Mouse (Mus musculus) cortical plate, adult 2 months (tissue): Measurements from ENCODE around the gene Cwc27. TPM values are rescaled to one million over a fixed set of nuclear protein-coding genes. Genes with fewer than 3 reads are reported as not detected.

Source experiments
- H3K27ac ChIP-seq: fragments of 200-500 bp; 2 replicates; pipeline ENCODE4 v1.5.1; 2012; ENCODE audit warnings: low read length, control low read depth, inconsistent platforms; ENCODE audit not compliant: insufficient read depth
- H3K4me1 ChIP-seq: fragments of 200-500 bp; 2 replicates; pipeline ENCODE4 v1.6.1; 2011; ENCODE audit warnings: low read length; ENCODE audit not compliant: control insufficient read depth, insufficient read depth
- H3K4me3 ChIP-seq: fragments of 200-500 bp; 2 replicates; pipeline ENCODE4 v1.5.1; 2011; ENCODE audit warnings: mild to moderate bottlenecking, low read length, control low read depth; ENCODE audit not compliant: insufficient read depth
- CTCF ChIP-seq: fragments of 200-500 bp; IDR thresholded peaks from 2 replicates; pipeline ENCODE4 v1.5.1; 2011; ENCODE audit warnings: mild to moderate bottlenecking, control low read depth, low read length; ENCODE audit not compliant: insufficient read depth; ENCODE audit errors: extremely low read depth
- POLR2A ChIP-seq: fragments of 200-500 bp; IDR thresholded peaks from 2 replicates; pipeline ENCODE4 v1.6.1; 2011; ENCODE audit warnings: mild to moderate bottlenecking, low read length, control low read depth; ENCODE audit not compliant: insufficient read depth; ENCODE audit errors: extremely low read depth
- polyA plus RNA-seq: library from polyadenylated mRNA; depleted of rRNA; stranded (reverse); fragments of >200 nt; gene quantifications from 2 replicates; pipeline ENCODE4 v1.2.3, GENCODE M21; 2012

Gene Cwc27
- polyA plus RNA-seq, 1 experiment, result 14.4 TPM

DNA sequence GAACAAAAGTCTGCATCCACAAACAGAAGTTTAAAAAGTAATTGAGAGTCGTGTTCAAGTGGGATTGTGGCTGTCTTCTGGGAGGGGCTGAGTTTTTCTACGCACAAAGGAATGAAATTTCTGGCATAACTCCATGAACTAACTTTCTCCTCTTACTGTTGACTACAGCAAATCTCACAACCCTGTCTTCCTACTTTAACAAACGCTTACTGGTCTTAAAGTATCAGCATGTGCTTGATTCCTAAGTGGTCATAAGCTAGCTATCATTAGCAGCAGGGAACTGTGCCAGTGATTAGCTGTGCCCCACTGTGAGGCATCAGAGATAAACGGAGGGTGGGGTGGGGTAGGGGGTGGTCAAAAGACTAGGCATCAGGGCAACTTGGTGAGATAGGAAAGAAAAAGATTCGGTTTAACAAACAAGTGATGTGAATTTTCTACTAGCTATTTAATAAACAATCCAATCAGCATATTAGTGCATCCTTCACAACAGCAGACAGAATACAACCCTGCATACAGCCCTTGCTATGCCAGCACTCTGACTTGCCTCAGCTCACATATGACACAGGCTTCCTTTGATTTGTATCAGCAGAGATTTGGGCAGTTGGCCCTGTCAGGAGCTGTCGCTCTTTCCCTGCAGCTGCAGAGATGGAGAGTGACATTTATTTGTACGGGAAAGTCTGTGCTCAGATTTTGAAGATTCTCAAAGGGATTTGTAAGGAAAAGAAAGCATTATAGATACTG lies 184.3 kb downstream of the Cwc27 start:
- Histone ChIP-seq H3K4me3 (no peak overlapping the region), H3K27ac (no peak overlapping the region), H3K4me1 (no peaks in the 10 kb centered on the region)
- TF ChIP-seq CTCF (no peak), POLR2A (no peak)

DNA sequence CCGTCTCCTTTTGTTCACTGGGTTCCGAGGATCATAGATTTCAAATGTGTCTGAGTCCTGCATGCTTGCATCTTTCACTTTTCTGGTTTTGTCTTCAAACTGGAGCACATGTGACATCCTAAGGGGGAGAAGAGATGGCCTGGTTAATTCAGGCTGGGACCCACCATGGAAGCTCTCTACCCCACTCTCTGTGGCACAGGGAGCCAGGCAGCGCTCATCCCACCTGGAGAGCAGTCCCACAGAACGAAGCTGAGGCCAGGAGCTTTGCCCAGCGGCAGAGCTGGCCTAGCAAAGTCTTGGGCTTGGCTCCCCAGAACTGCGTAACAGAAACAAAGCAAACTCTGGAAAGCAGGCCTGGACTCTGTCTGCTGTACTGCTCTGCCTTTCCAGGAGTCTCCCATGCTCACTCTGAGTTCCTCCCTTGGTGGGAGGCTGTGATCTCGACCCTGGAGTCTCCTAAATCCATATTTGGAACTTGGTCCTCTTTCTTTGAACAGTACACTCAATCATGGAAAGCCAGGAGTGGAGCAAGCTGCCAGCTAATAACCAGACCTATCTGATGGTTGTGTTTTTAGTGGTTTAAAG lies 185.2 kb downstream of the Cwc27 start:
- Histone ChIP-seq H3K27ac (no peak overlapping the region), H3K4me1 (no peaks in the 10 kb centered on the region), H3K4me3 (no peak overlapping the region)
- TF ChIP-seq CTCF (no peak), POLR2A (no peak)

DNA sequence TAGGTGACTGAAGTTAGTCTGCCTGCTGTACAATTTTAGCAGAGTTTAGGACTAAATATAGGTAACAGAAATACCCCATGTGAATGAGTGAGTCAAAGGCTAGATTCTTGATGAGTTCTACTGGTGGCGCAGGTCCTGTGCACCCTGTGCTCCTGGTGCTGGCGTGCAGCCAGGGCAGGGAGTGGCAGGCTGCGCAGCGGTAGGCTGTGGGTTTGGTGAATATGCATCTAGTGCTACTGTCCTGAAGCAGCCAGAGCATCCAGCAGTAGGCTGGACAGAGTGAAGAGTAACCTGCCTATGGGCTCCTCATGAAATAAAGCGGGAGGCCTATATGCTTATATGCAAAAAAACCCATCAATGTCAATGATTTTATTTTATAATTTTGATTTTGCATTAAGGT lies 186.1 kb downstream of the Cwc27 start:
- TF ChIP-seq POLR2A (no peak), CTCF (no peak)
- H3K4me1 ChIP-seq, result no peaks in the 10 kb centered on the region
- H3K27ac ChIP-seq, result no peak overlapping the region
- H3K4me3 ChIP-seq, result no peak overlapping the region

DNA sequence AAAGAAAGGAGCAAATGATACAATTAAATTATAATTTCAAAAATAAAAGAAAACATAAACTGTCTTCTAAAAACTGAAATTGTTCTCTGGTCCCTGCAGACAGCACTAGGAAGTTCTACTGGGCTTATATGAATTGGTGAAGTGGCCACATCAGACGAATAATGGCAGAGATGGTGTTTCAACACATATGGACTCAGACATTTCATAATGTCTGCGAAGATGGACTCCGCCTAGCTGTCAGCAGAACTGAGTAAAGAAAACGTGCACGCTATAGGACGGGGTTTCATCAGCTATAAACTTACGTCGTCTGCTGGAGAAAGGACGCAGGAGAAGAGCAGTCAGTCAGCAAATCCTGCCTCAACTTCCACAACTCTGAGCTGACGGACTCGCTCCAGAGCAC lies 187.3 kb downstream of the Cwc27 start:
- no peak overlapping the region for H3K4me3 ChIP-seq
- TF ChIP-seq POLR2A (no peak), CTCF (no peak)
- no peak overlapping the region for H3K27ac ChIP-seq
- no peaks in the 10 kb centered on the region for H3K4me1 ChIP-seq

DNA sequence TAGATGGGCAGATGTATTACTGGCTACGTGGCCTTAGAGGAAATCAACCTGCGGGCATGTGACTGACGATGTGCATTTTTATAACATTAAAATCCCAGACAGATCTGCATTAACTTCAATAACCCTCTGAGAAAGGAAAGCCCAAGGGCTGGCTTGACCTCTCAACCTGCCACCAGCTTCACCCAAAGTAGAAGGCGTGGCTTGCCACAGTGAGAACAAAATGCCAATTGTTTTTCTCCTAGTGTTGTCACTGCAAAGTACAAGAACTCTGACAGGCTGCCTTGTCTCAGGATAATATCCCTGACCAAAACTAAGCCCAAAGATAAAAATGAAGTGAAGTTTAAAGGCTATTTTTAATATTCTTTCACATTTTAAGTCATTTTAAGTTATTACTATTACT lies 188.9 kb downstream of the Cwc27 start:
- Histone ChIP-seq H3K4me3 (no peak overlapping the region), H3K27ac (no peak overlapping the region), H3K4me1 (no peaks in the 10 kb centered on the region)
- TF ChIP-seq CTCF, result no peak
- no peak for TF ChIP-seq POLR2A

DNA sequence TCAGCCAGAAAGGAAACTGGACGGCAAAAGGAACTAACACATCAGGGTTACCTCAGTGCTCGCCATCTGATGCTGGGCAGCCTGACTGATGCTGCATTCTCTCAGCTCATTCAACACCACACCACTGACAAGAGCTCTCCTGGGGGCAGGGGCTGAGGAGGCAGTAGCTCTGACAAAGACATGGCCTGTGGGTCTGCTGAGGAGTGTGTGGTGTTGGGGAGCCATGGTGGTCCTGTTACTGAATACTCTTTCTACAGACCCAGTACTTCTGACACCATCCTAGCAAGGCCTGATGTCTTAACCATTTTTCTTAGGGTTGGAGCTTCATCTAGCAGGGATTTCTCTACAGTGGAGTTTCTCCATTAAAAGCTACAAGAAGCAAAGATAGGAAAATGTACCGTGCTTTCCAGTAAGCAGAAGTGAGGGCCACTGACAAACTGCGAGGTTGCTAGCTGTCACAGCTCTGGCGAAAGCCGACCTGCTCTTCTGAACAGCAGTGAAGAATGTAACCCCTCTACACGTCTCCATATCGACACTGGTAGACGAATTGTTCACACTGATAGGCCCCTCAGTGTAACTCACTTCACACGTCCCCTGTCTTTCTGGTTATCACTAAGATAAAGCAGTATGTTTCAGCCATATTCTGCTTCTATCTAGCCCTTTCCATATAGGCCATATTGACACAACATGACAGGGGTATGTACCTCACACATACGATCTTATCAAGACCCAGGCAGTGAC lies 189.6 kb downstream of the Cwc27 start:
- H3K27ac ChIP-seq, result no peak overlapping the region
- H3K4me3 ChIP-seq, result no peak overlapping the region
- TF ChIP-seq POLR2A, result no peak
- TF ChIP-seq CTCF, result no peak
- H3K4me1 ChIP-seq, result no peaks in the 10 kb centered on the region

DNA sequence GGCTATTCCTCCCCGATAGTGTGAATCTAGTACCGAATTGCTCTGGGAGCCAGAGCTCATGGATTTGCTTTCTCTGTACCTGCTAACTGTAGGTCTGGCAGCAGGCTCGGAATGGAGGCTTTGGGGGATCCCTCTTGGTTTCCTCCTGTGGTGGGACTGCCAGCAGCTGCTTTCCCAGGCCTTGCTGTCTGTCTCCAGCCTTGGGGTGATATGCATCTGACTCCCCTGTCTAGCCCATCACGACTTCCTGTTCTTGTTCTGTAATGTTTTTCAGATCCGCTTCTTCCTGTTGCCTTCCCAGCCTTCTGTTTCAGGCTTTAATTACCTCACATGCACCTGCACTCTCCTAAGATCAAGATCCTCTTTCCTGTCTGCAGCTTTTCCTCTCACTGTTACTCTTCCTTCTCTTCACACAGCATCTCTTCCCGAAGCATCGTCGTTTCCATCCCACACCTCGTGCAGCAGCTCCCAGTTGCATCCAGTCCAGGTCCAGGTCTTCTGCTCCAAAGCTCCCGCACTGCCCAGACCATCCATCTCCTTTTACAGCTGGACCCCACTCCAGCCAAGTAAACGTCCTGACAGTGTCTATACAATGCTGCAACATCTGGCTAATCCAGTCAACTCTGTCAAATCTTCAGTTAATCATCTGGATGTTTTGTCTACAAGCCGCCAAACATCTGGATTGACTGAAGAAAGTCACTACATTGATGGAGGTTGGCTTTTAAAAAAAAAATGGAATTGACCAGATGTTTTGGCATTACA lies 193.6 kb downstream of the Cwc27 start:
- H3K27ac ChIP-seq, result no peak overlapping the region
- no peaks in the 10 kb centered on the region for H3K4me1 ChIP-seq
- no peak overlapping the region for H3K4me3 ChIP-seq
- TF ChIP-seq POLR2A (no peak), CTCF (no peak)

DNA sequence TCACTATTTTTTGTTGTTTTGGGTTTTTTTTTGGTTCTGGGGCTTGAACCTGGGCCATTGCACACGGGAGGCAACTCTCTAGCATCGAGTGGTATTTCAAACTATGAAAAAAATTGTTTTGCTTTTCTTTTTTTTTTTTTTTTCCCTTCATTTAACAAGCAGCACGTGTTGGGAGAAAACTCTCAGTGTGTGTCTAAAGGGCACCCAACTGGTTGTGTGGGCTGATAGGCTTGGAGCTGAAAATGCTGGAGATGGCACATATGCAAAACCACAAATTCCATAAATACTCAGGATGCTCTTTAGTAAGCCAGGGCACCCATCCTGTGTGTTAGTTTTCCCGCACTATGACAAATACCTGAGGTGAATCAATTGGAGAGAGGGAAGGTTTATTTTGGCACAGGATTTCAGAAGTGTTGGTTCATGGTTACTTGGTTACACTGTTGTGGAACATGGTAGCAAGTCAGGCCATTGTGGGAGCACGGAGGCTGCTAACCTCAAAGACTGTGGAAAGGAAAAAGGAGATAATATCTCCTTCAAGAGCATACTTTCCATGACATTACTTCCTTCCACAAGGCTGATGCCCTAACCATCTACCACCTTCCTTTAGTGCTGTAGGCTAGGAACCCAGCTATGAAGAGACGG lies 194.7 kb downstream of the Cwc27 start:
- Histone ChIP-seq H3K4me3 (no peak overlapping the region), H3K4me1 (no peaks in the 10 kb centered on the region), H3K27ac (no peak overlapping the region)
- TF ChIP-seq POLR2A (no peak), CTCF (no peak)

DNA sequence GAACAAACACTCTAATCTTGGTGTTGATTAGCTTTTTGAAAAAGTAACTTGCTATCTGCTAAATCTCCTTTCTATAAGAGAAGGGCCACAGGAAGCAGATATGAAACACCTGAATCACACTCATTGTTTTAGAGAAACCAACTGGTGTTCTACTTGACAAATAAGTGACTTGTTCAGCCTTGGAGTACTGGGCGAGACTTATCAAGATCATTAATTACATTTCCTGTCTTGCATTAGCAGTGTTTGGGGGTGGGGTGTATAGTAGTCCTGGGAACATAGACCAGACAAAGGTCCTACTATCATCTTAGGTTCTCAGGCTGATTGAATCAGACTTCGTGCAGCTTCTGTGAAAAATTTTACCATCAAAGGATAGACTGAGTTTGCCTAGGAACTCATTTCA lies 196.5 kb downstream of the Cwc27 start:
- no peak overlapping the region for H3K27ac ChIP-seq
- H3K4me3 ChIP-seq, result no peak overlapping the region
- H3K4me1 ChIP-seq, result no peaks in the 10 kb centered on the region
- TF ChIP-seq CTCF (no peak), POLR2A (no peak)
